Mouse (Mus musculus): ENCODE data around the gene Rundc3a. TPM values are rescaled to one million over a fixed set of nuclear protein-coding genes. Genes with fewer than 3 reads are reported as not detected.

The Rundc3a gene
- polyA plus RNA-seq, 1 experiment from 2014 or later = 153 TPM

GRCm38 (mm10) chr11:102398007-102398825 lies 5.0 kb downstream of the Rundc3a start:
- ATAC-seq = no peak
- H3K4me2 ChIP-seq (replicated peaks) = no peak overlapping the region
- peaks cover 30% of the 10 kb centered on the region for H3K27me3 ChIP-seq
- peaks cover 53% of the 10 kb centered on the region for H3K36me3 ChIP-seq
- H3K9me3 ChIP-seq = no peaks in the 10 kb centered on the region
- WGBS = 77% methylated on average over 20 of the region's 20 CpGs
- H3K4me3 ChIP-seq (replicated peaks) = no peak overlapping the region
- 0 out of 2 replicates have a peak overlapping the region, but pooled peaks have one; percentile 16 for H3K9ac ChIP-seq (replicated peaks)
- H3K4me1 ChIP-seq (replicated peaks) = peaks cover 78% of the 10 kb centered on the region
- no peak overlapping the region for H3K27ac ChIP-seq

GRCm38 (mm10) chr11:102399107-102399506 lies 5.9 kb downstream of the Rundc3a start:
- Histone ChIP-seq H3K9ac (replicated peaks) (peak overlapping the region; percentile 47; the same call in 1 of the 2 replicates), H3K4me3 (replicated peaks) (no peak overlapping the region), H3K27ac (no peak overlapping the region), H3K9me3 (no peaks in the 10 kb centered on the region), H3K36me3 (peaks cover 61% of the 10 kb centered on the region), H3K27me3 (peaks cover 30% of the 10 kb centered on the region), H3K4me1 (replicated peaks) (peaks cover 73% of the 10 kb centered on the region), H3K4me2 (replicated peaks) (0 out of 2 replicates have a peak overlapping the region, but pooled peaks have one; percentile 18)
- WGBS = 23% methylated on average over 15 of the region's 15 CpGs
- no peak for ATAC-seq

DNA sequence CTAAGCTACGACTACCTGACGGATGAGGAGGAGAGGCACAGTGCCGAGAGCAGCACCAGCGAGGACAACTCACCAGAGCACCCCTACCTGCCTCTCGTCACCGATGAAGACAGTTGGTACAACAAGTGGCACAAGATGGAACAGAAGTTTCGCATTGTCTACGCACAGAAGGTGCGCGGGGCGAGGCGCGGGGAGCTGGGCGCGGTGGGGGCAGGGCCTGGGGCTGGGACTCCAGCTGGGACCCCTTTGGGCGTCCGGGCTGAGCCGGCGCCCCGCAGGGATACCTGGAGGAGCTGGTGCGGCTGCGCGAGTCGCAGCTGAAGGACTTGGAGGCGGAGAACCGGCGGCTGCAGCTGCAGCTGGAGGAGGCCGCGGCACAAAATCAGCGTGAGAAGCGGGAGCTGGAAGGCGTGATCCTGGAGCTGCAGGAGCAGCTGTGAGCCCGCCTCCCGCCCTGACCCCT lies 6.4 kb downstream of the Rundc3a start:
- H3K9me3 ChIP-seq = no peaks in the 10 kb centered on the region
- 0 out of 2 replicates have a peak overlapping the region, but pooled peaks have one; percentile 18 for H3K4me2 ChIP-seq (replicated peaks)
- peak overlapping the region; percentile 18; the same call in 1 of the 2 replicates for H3K4me3 ChIP-seq (replicated peaks)
- ATAC-seq = no peak
- H3K27me3 ChIP-seq = peaks cover 30% of the 10 kb centered on the region
- no peak overlapping the region for H3K27ac ChIP-seq
- H3K36me3 ChIP-seq = peaks cover 67% of the 10 kb centered on the region
- H3K4me1 ChIP-seq (replicated peaks) = peaks cover 72% of the 10 kb centered on the region
- WGBS = 3% methylated on average over 32 of the region's 34 CpGs
- H3K9ac ChIP-seq (replicated peaks) = peak overlapping the region; percentile 47; the same call in 1 of the 2 replicates

- Histone ChIP-seq H3K36me3 (peaks cover 69% of the 10 kb centered on the region), H3K4me2 (replicated peaks) (no peak overlapping the region), H3K4me1 (replicated peaks) (peaks cover 71% of the 10 kb centered on the region), H3K4me3 (replicated peaks) (no peak overlapping the region), H3K9ac (replicated peaks) (no peak overlapping the region), H3K27ac (no peak overlapping the region), H3K27me3 (peaks cover 30% of the 10 kb centered on the region), H3K9me3 (no peaks in the 10 kb centered on the region)
- ATAC-seq = no peak
- 37% methylated on average over 12 of the region's 12 CpGs for WGBS
These were observed 7.4 kb downstream of the Rundc3a start for GRCm38 (mm10) chr11:102400513-102401084.

- no peaks in the 10 kb centered on the region for H3K9me3 ChIP-seq
- H3K36me3 ChIP-seq = peaks cover 69% of the 10 kb centered on the region
- peaks cover 71% of the 10 kb centered on the region for H3K4me1 ChIP-seq (replicated peaks)
- peak overlapping the region; percentile 35; the same call in 1 of the 2 replicates for H3K27ac ChIP-seq
- H3K9ac ChIP-seq (replicated peaks) = no peak overlapping the region
- 50% methylated on average over 12 of the region's 12 CpGs for WGBS
- H3K4me2 ChIP-seq (replicated peaks) = no peak overlapping the region
- H3K4me3 ChIP-seq (replicated peaks) = no peak overlapping the region
- H3K27me3 ChIP-seq = peaks cover 30% of the 10 kb centered on the region
- peak; percentile 9; the same call in 1 of the 2 replicates for ATAC-seq
These were observed 8.8 kb downstream of the Rundc3a start for GRCm38 (mm10) chr11:102401898-102402500.

GRCm38 (mm10) chr11:102403657-102404056 lies 10.5 kb downstream of the Rundc3a start:
- no peak overlapping the region for H3K27ac ChIP-seq
- H3K9ac ChIP-seq (replicated peaks) = no peak overlapping the region
- WGBS = 96% methylated on average over 11 of the region's 11 CpGs
- peaks cover 61% of the 10 kb centered on the region for H3K36me3 ChIP-seq
- H3K4me3 ChIP-seq (replicated peaks) = no peak overlapping the region
- no peak for ATAC-seq
- peaks cover 63% of the 10 kb centered on the region for H3K4me1 ChIP-seq (replicated peaks)
- no peaks in the 10 kb centered on the region for H3K9me3 ChIP-seq
- H3K4me2 ChIP-seq (replicated peaks) = no peak overlapping the region
- peaks cover 21% of the 10 kb centered on the region for H3K27me3 ChIP-seq

GRCm38 (mm10) chr11:102404161-102405010 lies 11.2 kb downstream of the Rundc3a start:
- ATAC-seq = no peak
- H3K9me3 ChIP-seq = no peaks in the 10 kb centered on the region
- H3K4me1 ChIP-seq (replicated peaks) = peaks cover 56% of the 10 kb centered on the region
- H3K9ac ChIP-seq (replicated peaks) = peak overlapping the region; percentile 21
- H3K27me3 ChIP-seq = peaks cover 15% of the 10 kb centered on the region
- peak overlapping the region; percentile 16; the same call in 1 of the 2 replicates for H3K4me2 ChIP-seq (replicated peaks)
- H3K27ac ChIP-seq = no peak overlapping the region
- H3K36me3 ChIP-seq = peaks cover 55% of the 10 kb centered on the region
- no peak overlapping the region for H3K4me3 ChIP-seq (replicated peaks)
- WGBS = 84% methylated on average over 18 of the region's 18 CpGs

- ATAC-seq = no peak
- Histone ChIP-seq H3K36me3 (peaks cover 42% of the 10 kb centered on the region), H3K4me3 (replicated peaks) (peak overlapping the region; percentile 81), H3K9me3 (no peaks in the 10 kb centered on the region), H3K4me2 (replicated peaks) (peak overlapping the region; percentile 89), H3K9ac (replicated peaks) (peak overlapping the region; percentile 90), H3K27me3 (peaks cover 3% of the 10 kb centered on the region; the same call in 1 of the 2 replicates), H3K27ac (no peak overlapping the region), H3K4me1 (replicated peaks) (peaks cover 44% of the 10 kb centered on the region)
- WGBS = 89% methylated on average over 11 of the region's 11 CpGs
These were observed 12.5 kb downstream of the Rundc3a start for GRCm38 (mm10) chr11:102405544-102406285.

- peaks cover 44% of the 10 kb centered on the region for H3K4me1 ChIP-seq (replicated peaks)
- H3K4me3 ChIP-seq (replicated peaks) = peak overlapping the region; percentile 81
- H3K9me3 ChIP-seq = no peaks in the 10 kb centered on the region
- no peak for ATAC-seq
- WGBS = 18% methylated on average over 3 of the region's 3 CpGs
- no peaks in the 10 kb centered on the region for H3K27me3 ChIP-seq
- H3K36me3 ChIP-seq = peaks cover 35% of the 10 kb centered on the region
- peak overlapping the region; percentile 90 for H3K9ac ChIP-seq (replicated peaks)
- peak overlapping the region; percentile 89 for H3K4me2 ChIP-seq (replicated peaks)
- peak overlapping the region; percentile 88 for H3K27ac ChIP-seq
These were observed 13.2 kb downstream of the Rundc3a start for GRCm38 (mm10) chr11:102406401-102406800.

DNA sequence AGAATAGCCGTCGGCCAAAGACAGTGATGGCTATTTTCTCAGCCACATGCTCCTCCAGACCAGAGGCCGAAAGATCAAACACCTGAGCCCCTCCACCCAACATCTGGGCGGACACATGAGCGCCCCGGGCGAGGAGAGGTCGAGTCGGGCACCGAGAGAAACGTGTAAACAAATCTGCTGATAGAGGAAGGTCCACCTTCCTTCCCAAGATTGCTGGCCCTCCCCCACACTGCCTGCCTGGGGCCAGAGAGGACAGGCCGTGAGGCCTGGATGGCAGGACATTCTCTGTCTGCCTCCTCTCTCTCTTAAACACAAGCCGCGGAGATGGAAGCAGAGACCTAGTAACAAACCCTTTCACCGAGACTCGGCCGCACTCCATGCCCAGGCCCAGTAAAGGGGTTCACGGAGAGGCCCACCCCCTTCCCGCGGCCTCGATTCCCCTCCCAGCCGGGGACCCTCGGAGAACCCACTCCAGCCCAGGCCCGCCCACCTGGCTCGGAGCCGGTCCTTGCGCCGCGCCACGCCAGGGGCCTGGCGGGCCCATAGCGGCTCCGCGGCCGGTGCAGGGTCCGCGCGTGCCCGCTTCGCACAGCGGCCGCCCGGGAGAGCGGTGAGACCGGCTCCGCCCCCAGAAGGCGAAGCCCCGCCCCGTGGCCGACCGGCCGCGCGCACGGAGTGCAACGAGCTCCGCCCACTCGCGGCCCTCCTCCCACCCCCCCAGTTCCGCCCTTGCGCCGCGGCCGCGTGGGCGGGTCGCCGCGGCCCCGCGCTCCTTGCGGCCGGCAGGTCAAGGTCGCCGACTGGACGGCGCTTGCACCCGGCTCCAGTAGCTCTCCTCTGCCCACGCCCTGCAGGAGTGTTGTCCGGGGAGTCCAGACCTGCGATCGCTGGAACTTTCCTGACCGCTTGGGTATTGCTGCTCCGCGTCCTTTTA lies 14.0 kb downstream of the Rundc3a start:
- Histone ChIP-seq H3K27ac (peak overlapping the region; percentile 88), H3K4me1 (replicated peaks) (peaks cover 37% of the 10 kb centered on the region), H3K27me3 (no peaks in the 10 kb centered on the region), H3K4me2 (replicated peaks) (peak overlapping the region; percentile 89), H3K36me3 (peaks cover 27% of the 10 kb centered on the region), H3K9ac (replicated peaks) (peak overlapping the region; percentile 90), H3K9me3 (no peaks in the 10 kb centered on the region), H3K4me3 (replicated peaks) (peak overlapping the region; percentile 81)
- ATAC-seq = peak; percentile 73
- under 1% methylated on average over 85 of the region's 85 CpGs for WGBS
